Mouse (Mus musculus): Measurements from ENCODE around the gene Nanos1.

Gene Nanos1

DNA sequence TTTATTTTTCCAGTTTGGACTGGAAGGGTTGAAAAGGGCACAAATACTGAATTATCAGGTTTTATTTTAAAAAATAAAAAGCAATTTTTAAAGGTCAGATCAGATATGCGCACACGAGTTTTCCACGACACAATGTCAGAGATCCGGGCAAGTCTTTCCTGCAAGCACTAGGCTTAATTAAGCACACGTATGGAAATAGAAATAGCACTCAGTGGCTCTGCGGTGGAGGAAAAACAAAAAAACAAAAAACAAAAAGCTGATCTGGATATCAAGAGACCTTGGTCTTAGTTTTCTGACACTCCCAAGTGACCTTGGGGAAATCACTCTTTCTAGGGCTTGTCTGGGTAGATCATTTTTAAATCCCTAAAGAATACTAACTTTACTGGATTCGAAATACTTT lies 33.7 kb downstream of the Nanos1 start:
- DNase-seq = no peak

DNA sequence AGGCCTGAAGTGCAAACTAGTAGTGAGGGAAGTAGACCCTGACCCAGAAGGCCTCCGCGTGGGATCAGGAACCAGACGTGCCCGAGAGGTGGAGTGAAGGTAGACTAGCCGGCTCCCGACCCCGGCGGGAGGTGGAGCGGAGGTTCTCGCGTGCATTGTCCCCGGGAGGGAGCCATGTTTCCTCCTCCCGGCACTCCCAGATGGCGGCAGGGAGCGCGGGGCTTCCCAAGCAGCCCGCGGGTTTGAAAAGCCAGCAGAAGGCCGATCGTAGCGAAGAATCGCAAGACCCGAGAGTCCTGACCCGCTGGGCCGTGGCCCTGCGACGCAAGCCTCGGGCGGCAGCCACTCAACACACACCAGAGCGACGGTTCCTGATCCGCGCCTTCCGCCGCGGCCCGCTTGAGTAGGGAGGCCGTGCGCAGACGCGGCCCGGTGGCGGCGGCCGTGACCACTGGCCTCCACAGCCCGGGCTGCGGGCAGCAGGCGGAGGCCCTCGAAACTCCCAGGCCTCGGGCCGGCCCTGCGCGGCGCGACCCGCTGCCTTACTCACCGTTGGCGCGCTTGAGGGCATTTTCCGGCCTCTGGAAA lies 34.2 kb downstream of the Nanos1 start:
- DNase-seq = peak; percentile 71

DNA sequence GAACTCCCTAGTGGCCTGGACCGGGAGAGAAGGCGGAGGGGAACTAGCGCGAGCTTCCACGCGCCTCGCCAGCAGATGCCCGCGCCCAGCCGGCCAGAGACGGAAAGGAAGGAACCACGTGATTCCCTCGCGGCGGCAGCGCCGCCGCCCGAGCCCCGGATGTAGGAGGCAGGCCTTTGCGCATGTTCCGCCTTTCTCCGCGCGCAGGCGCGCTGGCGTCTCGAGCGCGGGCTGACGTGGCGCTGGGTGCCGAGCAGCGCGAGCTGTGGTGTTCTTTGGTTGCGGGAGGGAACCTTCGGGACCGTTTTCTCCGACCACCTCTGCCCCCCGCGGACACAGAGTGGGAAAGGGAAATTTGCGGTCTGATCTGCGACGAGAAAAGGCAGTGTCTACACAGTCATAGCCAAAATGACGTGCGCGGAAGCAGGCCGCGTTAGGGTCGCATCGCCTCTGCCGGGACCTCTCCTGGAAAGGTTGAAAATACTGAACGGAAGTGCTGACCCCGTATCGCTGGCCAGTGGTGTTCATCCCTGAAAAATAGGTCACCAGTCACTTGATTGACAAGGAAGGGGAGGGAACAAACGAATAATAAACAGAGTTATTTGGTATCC lies 34.9 kb downstream of the Nanos1 start, which contains the start of gene Eif3a:
Gene Eif3a, minus strand, starts transcription at position 108 of the 611 bp plus-strand sequence.
- peak; percentile 96 for DNase-seq

DNA sequence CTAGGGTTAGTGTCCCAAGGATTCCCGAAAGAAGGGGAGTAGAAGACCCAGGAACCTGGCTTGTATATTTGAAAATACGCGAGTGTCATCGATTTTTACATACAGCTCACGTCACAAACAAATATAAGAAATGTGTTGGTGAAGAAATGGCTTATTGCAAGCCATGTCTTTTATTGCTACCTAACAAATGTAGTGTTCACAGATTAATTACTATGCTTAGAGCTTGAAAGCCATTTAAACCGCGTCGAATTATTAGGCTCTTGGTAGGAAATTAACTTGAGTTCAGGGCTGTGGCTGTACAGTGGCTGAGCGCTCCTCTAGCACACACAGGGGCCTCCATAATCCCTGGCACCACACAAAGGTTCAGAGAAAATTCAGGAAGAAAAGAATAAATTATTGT lies 35.4 kb downstream of the Nanos1 start:
- DNase-seq = no peak

DNA sequence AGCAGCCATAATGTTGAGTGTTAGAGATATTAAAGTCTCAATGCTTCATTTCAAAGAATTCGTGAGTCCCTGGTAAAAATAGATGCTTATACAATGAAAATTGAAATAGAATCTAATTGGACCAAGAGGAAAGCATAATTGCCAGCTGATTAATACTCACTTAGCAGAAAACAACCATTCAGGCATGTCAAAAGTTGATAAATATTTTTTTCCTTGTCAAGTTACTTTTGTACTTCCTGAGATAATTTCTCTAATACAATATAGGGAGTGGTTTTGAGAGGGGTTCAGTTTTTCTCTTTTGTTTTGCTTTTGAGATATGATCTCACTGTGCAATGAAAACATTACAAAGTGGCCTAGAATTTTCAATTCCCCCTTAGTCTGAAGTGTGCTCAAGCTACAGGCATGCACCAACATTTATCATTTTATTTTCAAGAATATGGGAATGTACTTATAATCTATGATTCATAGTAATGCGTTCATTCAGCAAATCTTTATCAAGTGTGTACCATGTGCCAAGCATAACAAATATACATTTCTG lies 37.5 kb downstream of the Nanos1 start:
- no peak for DNase-seq

DNA sequence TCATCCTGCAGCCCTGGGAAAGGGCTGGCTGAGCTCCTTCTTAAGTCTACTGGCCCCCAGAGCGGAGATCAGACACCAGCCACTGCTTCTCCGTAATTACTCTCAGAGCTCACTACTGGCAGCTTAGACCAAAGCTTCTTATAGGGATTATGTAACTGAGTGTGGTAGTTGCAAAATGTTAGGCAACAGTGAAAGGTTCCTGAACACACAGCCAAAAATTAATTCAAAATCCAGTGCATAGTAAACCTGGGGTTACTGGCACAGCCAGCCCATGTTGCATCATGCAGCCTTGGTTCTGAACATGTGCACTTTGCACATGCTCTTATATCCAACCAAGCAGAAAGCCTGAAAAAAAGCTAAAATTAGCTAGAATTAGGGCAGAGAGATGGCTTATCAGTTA lies 39.5 kb downstream of the Nanos1 start:
- no peak for DNase-seq

DNA sequence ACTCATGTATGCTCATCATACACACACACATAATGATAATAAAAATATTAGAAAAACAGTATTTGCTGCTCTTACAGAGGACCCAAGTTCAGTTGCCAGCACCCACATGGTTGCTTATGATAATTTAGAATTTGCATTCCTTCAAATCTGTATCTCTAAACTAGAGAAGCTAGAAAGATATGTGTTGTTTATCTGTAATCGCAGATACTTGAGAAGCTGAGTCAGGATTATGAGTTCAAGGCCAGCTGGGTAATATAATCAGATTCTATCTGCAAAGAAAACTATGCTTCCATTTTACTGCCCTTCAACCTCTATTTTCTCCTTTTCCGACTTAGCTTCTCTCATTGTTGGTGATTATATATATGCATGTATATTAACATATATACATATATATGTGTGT lies 41.6 kb downstream of the Nanos1 start:
- no peak for DNase-seq

DNA sequence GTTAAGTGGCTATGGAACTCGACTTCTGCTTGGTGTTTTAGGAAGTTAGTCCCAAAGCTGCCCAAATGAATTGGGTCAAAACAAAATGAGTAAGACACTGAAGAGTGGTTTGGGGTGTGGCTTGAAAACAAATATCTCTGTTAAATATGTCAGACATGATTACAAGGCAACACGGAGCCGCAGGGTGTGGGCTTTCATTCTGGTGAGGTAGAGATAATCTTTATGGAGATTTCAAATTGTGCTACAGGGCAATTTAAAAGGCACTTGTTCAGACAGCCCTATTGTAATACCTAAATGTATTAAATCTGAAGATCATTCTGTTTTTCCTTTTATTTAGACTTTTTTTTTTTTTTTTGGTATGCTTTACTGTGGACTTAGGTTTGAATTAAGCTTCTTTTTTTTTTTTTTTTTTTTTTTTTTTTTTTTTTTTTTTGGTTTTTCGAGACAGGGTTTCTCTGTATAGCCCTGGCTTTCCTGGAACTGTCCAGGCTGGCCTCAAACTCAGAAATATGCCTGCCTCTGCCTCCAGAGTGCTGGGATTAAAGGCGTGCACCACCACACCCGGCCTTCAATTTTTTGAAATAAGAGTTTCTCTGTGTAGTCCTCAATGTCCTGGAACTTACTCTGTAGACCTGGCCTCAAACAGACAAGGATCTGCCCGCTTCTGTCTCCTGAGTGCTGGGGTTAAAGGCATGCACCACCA lies 44.2 kb downstream of the Nanos1 start:
- peak; percentile 83 for DNase-seq

DNA sequence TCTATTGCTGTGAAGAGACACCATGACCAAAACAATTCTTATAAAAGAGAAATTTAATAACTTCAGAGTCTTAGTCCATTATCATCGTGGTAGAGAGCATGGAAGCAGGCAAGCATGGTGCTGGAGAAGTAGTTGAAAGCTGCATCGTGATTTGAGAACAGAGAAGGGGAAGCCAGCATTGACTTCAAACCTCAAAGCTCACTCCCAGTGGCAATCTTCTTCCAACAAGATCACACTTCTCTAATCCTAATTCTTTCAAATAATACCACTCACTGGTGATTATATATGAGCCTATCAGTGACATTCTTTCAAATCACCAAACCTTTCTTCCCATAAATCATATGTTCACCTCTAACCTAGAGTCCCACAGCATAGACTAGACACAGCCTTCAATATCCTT lies 49.1 kb downstream of the Nanos1 start:
- no peak for DNase-seq

All from liver (tissue).